Mouse (Mus musculus) skeletal muscle tissue, adult 2 months (tissue): ENCODE results near the gene Amigo3.

Experiments
- DNase-seq: peaks from one replicate; pipeline ENCODE4 v3.0.0-alpha.2; 2012; ENCODE audit warnings: low read depth, low spot score

Amigo3 gene

GRCm38 (mm10) chr9:108052411-108052810 is 548 bp upstream of the Amigo3 start:
- DNase-seq: no peak

- DNase-seq: no peak
Observed at GRCm38 (mm10) chr9:108053665-108054225, 786 bp downstream of the Amigo3 start.

GRCm38 (mm10) chr9:108054331-108055040 is 1.5 kb downstream of the Amigo3 start:
- no peak for DNase-seq

- no peak for DNase-seq
Observed at GRCm38 (mm10) chr9:108055061-108055460, 2.1 kb downstream of the Amigo3 start.

GRCm38 (mm10) chr9:108055661-108056237 is 2.8 kb downstream of the Amigo3 start:
- DNase-seq: no peak

GRCm38 (mm10) chr9:108056361-108057261 is 3.7 kb downstream of the Amigo3 start:
- DNase-seq: no peak

GRCm38 (mm10) chr9:108057262-108057562 is 4.3 kb downstream of the Amigo3 start:
- DNase-seq: peak; percentile 84

- no peak for DNase-seq
Observed at GRCm38 (mm10) chr9:108058291-108058690, 5.3 kb downstream of the Amigo3 start.

GRCm38 (mm10) chr9:108062142-108062541 is 9.2 kb downstream of the Amigo3 start:
- no peak for DNase-seq

- no peak for DNase-seq
Observed at GRCm38 (mm10) chr9:108063361-108063760, 10.4 kb downstream of the Amigo3 start.

- DNase-seq: peak; percentile 88
Observed at GRCm38 (mm10) chr9:108065491-108066011, 12.6 kb downstream of the Amigo3 start.

GRCm38 (mm10) chr9:108067199-108067598 is 14.2 kb downstream of the Amigo3 start:
- DNase-seq: no peak

GRCm38 (mm10) chr9:108067900-108068299 is 14.9 kb downstream of the Amigo3 start:
- peak; percentile 90 for DNase-seq

- no peak for DNase-seq
Observed at GRCm38 (mm10) chr9:108069007-108069406, 16.0 kb downstream of the Amigo3 start.

GRCm38 (mm10) chr9:108069529-108069928 is 16.6 kb downstream of the Amigo3 start:
- no peak for DNase-seq

GRCm38 (mm10) chr9:108071801-108072200 is 18.8 kb downstream of the Amigo3 start:
- no peak for DNase-seq

- no peak for DNase-seq
Observed at GRCm38 (mm10) chr9:108072481-108072924, 19.5 kb downstream of the Amigo3 start.

GRCm38 (mm10) chr9:108073141-108073930 is 20.4 kb downstream of the Amigo3 start:
- peak; percentile 83 for DNase-seq

- DNase-seq: no peak
Observed at GRCm38 (mm10) chr9:108080168-108080567, 27.2 kb downstream of the Amigo3 start, which contains the start of gene Mst1. TSS of gene Mst1 (plus strand) at chr9:108080436.

GRCm38 (mm10) chr9:108082549-108082948 is 29.6 kb downstream of the Amigo3 start:
- no peak for DNase-seq

GRCm38 (mm10) chr9:108082988-108083431 is 30.1 kb downstream of the Amigo3 start, which contains the start of gene Rnf123:
TSS of gene Rnf123 (minus strand) at chr9:108083346.
- DNase-seq: no peak
